Mouse (Mus musculus) liver, embryonic 11.5 days (tissue): ENCODE results near the gene Mta1. TPM values are rescaled to one million over a fixed set of nuclear protein-coding genes. Genes with fewer than 3 reads are reported as not detected.
A peak's percentile ranks its signal among the peaks of the same experiment; 100 is the strongest.

ENCODE experiments used
- ATAC-seq: fragments of 200-750 bp; cut with Nextera tagmentation; replicated peaks from 2 replicates; pipeline ENCODE4 v1.8.0; 2017; ENCODE audit warnings: moderate number of reproducible peaks, mild to moderate bottlenecking, moderate TSS enrichment, moderate library complexity; ENCODE audit not compliant: low FRiP score
- DNase-seq: peaks from one replicate; pipeline ENCODE4 v3.0.0-alpha.2; 2017; ENCODE audit warnings: low spot score
- H3K27ac ChIP-seq: fragments of 300-500 bp; sonication (generic); 2 replicates; pipeline ENCODE4 v1.5.1; 2014; ENCODE audit warnings: mild to moderate bottlenecking, low read depth, low read length, control low read depth
- H3K27me3 ChIP-seq: fragments of 300-500 bp; sonication (generic); replicated peaks from 2 replicates; pipeline ENCODE4 v1.6.1; 2014; ENCODE audit warnings: low read length, mixed read lengths; ENCODE audit not compliant: control insufficient read depth, insufficient read depth
- H3K36me3 ChIP-seq: fragments of 300-500 bp; sonication (generic); 2 replicates; pipeline ENCODE4 v1.6.1; 2014; ENCODE audit warnings: mild to moderate bottlenecking, low read length, moderate library complexity, mixed read lengths; ENCODE audit not compliant: control insufficient read depth, insufficient read depth
- H3K4me1 ChIP-seq: fragments of 300-500 bp; sonication (generic); replicated peaks from 2 replicates; pipeline ENCODE4 v1.6.1; 2014; ENCODE audit warnings: low read length, mixed read lengths; ENCODE audit not compliant: control insufficient read depth, insufficient read depth
- H3K4me2 ChIP-seq: fragments of 300-500 bp; sonication (generic); 2 replicates; pipeline ENCODE4 v1.6.1; 2014; ENCODE audit warnings: mild to moderate bottlenecking, control low read depth, moderate library complexity
- H3K4me3 ChIP-seq: fragments of 300-500 bp; sonication (generic); 2 replicates; pipeline ENCODE4 v1.5.1; 2014; ENCODE audit warnings: low read depth, low read length, control low read depth
- H3K9ac ChIP-seq: fragments of 300-500 bp; sonication (generic); 2 replicates; pipeline ENCODE4 v1.6.1; 2014; ENCODE audit warnings: low read depth, low read length, control low read depth
- H3K9me3 ChIP-seq: fragments of 300-500 bp; sonication (generic); 2 replicates; pipeline ENCODE4 v1.6.1; 2016; ENCODE audit warnings: low read length, inconsistent platforms, mixed read lengths; ENCODE audit not compliant: control insufficient read depth
- WGBS: fragments of 180-500 bp; shearing (Covaris S2); extraction: QIAGEN DNeasy Blood & Tissue Kit; methylation state at CpG from one replicate; pipeline ENCODE4 v1.1.7; 2014; 5-methylcytosine and 5-hydroxymethylcytosine counted together
- polyA plus RNA-seq: library from polyadenylated mRNA; unstranded; fragments of >200 nt; fragmentation: Nextera tagmentation; extraction: Ambion mirVana; gene quantifications from 2 replicates; pipeline ENCODE4 v1.2.1, GENCODE M21; 2014

Mta1 gene
- polyA plus RNA-seq, 1 experiment from 2014 or later, result 19.2 TPM

- peaks cover 3% of the 10 kb centered on the region; the same call in 1 of the 2 replicates for H3K4me1 ChIP-seq
- ATAC-seq (no peak), DNase-seq (no peak)
- H3K4me3 ChIP-seq, result no peak overlapping the region
- H3K27ac ChIP-seq, result no peak overlapping the region
- 84% methylated on average over 16 of the region's 16 CpGs for WGBS
- H3K36me3 ChIP-seq, result peaks cover 51% of the 10 kb centered on the region
- H3K9me3 ChIP-seq, result no peaks in the 10 kb centered on the region
- no peak overlapping the region for H3K4me2 ChIP-seq
- no peak overlapping the region for H3K9ac ChIP-seq
- H3K27me3 ChIP-seq, result no peaks in the 10 kb centered on the region
Observed at GRCm38 (mm10) chr12:113114856-113115538, 16.9 kb downstream of the Mta1 start.

DNA sequence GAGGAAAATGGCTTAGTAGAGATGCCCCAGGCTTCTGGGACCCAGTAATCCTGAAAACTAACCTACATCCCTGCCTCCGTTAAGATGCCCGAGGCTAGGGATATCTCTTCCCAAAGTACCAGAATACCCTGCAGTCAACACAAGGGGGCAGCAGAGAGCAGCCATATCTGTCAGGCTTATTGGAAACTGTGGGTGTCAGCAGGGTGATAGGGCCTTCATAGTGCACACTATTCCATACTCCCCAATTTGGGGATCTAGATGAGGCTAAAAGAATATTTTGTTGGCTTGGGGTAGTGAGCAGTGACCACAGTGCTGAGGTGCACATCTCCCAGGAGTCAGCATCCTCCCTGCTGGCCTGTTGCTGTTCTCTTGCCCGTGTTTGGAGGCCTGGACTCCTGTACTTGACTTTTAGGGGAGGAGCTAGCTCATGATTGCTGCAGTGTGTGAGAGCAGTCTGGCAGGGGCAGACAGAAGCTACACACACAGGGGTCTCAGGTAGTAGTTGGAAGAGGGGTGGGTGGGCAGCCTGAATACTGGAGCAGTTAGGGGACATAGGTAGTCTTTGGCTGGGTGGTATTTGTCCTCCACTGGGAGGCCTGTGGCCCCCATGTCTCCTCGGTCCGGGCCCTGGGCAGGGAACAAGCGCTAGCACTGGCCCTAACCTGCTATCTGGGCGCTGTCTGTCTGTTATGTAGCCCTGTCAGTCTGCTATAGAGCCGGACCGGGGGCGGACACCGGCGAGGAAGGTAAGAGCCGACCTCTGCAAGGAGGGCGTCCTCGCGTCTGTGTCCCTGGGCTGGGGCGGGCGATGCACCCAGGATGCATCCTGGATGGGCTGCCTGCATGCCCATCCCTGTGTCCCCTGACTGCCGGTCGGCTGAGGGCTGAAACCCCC lies 21.7 kb downstream of the Mta1 start:
- Histone ChIP-seq H3K36me3 (peaks cover 77% of the 10 kb centered on the region), H3K4me1 (no peaks in the 10 kb centered on the region), H3K27ac (no peak overlapping the region), H3K9ac (no peak overlapping the region), H3K4me2 (no peak overlapping the region), H3K27me3 (no peaks in the 10 kb centered on the region), H3K9me3 (no peaks in the 10 kb centered on the region), H3K4me3 (no peak overlapping the region)
- DNase-seq, result peak; percentile 58
- peak; percentile 43; the same call in 1 of the 2 replicates for ATAC-seq
- 88% methylated on average over 20 of the region's 20 CpGs for WGBS

DNA sequence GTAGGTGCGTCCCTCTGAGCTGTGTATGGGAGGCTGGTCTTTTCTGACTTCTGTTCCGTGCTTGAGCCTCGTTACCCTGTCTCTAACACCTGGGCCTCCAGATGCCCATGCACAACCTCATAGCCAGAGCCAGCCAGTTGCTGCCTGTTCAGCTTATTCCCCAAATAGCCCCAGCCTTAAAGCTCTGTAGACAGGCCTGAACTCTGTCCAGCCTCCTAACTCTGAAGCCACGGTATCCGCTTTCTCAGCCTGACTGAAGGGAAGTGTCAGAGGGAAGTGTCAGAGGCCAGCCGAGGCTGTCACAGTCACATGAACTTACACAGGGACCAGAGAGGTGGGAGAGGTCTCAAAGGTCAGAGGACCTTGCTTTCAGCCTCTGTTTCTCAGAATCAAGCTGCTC lies 26.6 kb downstream of the Mta1 start:
- DNase-seq (no peak), ATAC-seq (no peak)
- Histone ChIP-seq H3K27ac (no peak overlapping the region), H3K4me3 (no peak overlapping the region), H3K4me2 (no peak overlapping the region), H3K27me3 (no peaks in the 10 kb centered on the region), H3K4me1 (no peaks in the 10 kb centered on the region), H3K36me3 (peaks cover 87% of the 10 kb centered on the region), H3K9ac (no peak overlapping the region), H3K9me3 (no peaks in the 10 kb centered on the region)
- WGBS, result 77% methylated on average over 6 of the region's 6 CpGs

GRCm38 (mm10) chr12:113130732-113131131 lies 32.7 kb downstream of the Mta1 start:
- ATAC-seq (no peak), DNase-seq (no peak)
- no peak overlapping the region for H3K4me3 ChIP-seq
- H3K27ac ChIP-seq, result no peak overlapping the region
- H3K9ac ChIP-seq, result no peak overlapping the region
- no peaks in the 10 kb centered on the region for H3K9me3 ChIP-seq
- no peak overlapping the region for H3K4me2 ChIP-seq
- H3K4me1 ChIP-seq, result no peaks in the 10 kb centered on the region
- peaks cover 92% of the 10 kb centered on the region for H3K36me3 ChIP-seq
- no peaks in the 10 kb centered on the region for H3K27me3 ChIP-seq
- WGBS, result 93% methylated on average over 8 of the region's 8 CpGs

DNA sequence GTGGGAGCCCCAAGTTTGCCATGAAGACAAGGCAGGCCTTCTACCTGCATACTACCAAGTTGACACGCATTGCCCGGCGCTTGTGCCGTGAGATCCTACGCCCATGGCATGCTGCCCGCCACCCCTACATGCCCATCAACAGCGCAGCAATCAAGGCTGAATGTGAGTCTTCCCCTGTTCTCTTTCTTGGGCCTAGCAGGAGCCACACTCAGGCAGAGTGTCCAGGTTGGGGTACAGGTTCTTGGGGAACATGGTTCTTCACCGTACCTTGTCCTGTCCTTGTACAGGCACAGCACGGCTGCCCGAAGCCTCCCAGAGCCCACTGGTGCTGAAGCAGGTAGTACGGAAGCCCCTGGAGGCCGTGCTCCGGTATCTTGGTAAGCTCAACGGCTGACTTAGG lies 33.5 kb downstream of the Mta1 start:
- DNase-seq (no peak), ATAC-seq (no peak)
- no peak overlapping the region for H3K4me3 ChIP-seq
- no peak overlapping the region for H3K9ac ChIP-seq
- H3K9me3 ChIP-seq, result no peaks in the 10 kb centered on the region
- H3K36me3 ChIP-seq, result peaks cover 89% of the 10 kb centered on the region
- H3K4me1 ChIP-seq, result no peaks in the 10 kb centered on the region
- H3K27me3 ChIP-seq, result no peaks in the 10 kb centered on the region
- 96% methylated on average over 14 of the region's 14 CpGs for WGBS
- H3K27ac ChIP-seq, result no peak overlapping the region
- H3K4me2 ChIP-seq, result no peak overlapping the region

DNA sequence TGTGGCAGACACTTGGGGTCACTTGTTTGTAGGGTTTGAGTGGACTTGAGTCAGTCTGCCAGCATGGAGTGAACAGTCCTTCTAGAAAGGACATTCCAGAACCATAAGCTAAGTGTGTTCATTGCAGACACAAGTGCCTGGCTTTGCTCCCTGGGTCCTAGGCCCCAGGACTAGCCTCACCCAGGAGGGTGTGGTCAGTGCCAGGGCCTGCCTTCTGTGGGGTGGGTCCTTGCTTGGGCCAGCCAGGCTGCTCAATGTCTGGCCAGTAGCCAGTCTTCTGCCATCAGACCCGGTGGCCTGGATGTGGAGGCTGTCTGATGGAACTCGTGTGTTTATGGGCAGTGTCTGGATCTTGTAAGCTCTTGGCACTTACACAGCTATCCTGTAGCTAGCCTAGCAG lies 34.5 kb downstream of the Mta1 start:
- peaks cover 87% of the 10 kb centered on the region for H3K36me3 ChIP-seq
- 67% methylated on average over 2 of the region's 2 CpGs for WGBS
- H3K27me3 ChIP-seq, result no peaks in the 10 kb centered on the region
- no peaks in the 10 kb centered on the region for H3K4me1 ChIP-seq
- no peaks in the 10 kb centered on the region for H3K9me3 ChIP-seq
- no peak overlapping the region for H3K4me2 ChIP-seq
- ATAC-seq (no peak), DNase-seq (no peak)
- no peak overlapping the region for H3K27ac ChIP-seq
- no peak overlapping the region for H3K9ac ChIP-seq
- H3K4me3 ChIP-seq, result no peak overlapping the region

GRCm38 (mm10) chr12:113133260-113133659 lies 35.2 kb downstream of the Mta1 start:
- 93% methylated on average over 9 of the region's 9 CpGs for WGBS
- H3K4me1 ChIP-seq, result no peaks in the 10 kb centered on the region
- ATAC-seq, result no peak
- no peak overlapping the region for H3K4me2 ChIP-seq
- no peak for DNase-seq
- H3K27ac ChIP-seq, result no peak overlapping the region
- no peaks in the 10 kb centered on the region for H3K9me3 ChIP-seq
- H3K27me3 ChIP-seq, result no peaks in the 10 kb centered on the region
- no peak overlapping the region for H3K9ac ChIP-seq
- H3K4me3 ChIP-seq, result no peak overlapping the region
- peaks cover 88% of the 10 kb centered on the region for H3K36me3 ChIP-seq

GRCm38 (mm10) chr12:113133861-113134403 lies 35.9 kb downstream of the Mta1 start:
- H3K9ac ChIP-seq, result no peak overlapping the region
- WGBS, result 87% methylated on average over 5 of the region's 5 CpGs

More at GRCm38 (mm10) chr12:113133861-113134403, 35.9 kb downstream of the Mta1 start:
- Histone ChIP-seq H3K4me2 (no peak overlapping the region), H3K27ac (no peak overlapping the region), H3K4me1 (no peaks in the 10 kb centered on the region), H3K27me3 (no peaks in the 10 kb centered on the region), H3K36me3 (peaks cover 82% of the 10 kb centered on the region), H3K4me3 (no peak overlapping the region), H3K9me3 (no peaks in the 10 kb centered on the region)
- DNase-seq, result no peak
- ATAC-seq, result no peak
